Mouse (Mus musculus): ENCODE results near the gene Pigf. TPM values are rescaled to one million over a fixed set of nuclear protein-coding genes. Genes with fewer than 3 reads are reported as not detected.

The Pigf gene
- polyA plus RNA-seq, 1 experiment from 2014 or later, result 15.4 TPM

- no peak within 1 kb of the TSS for H3K4me3 ChIP-seq
- ATAC-seq (replicated peaks; ENCODE audit: insufficient number of reproducible peaks, insufficient read depth, low FRiP score, low read depth), result no peak
- no peak within 1 kb of the TSS; the same call in 1 of the 2 replicates for H3K27ac ChIP-seq
- H3K27me3 ChIP-seq, result no peaks in the 10 kb centered on the region
- H3K9ac ChIP-seq, result no peak within 1 kb of the TSS
- H3K9me3 ChIP-seq (replicated peaks), result no peaks in the 10 kb centered on the region
- H3K4me1 ChIP-seq (replicated peaks), result no peaks in the 10 kb centered on the region
- no peak within 1 kb of the TSS for H3K4me2 ChIP-seq
- no peaks in the 10 kb centered on the region for H3K36me3 ChIP-seq
- 81% methylated on average over 28 of the region's 28 CpGs for WGBS
Observed at GRCm38 (mm10) chr17:86947840-86948796, 77.1 kb downstream of the Pigf start, which contains the start of gene Atp6v1e2. TSS of gene Atp6v1e2 (minus strand) at chr17:86947897.

Other genes starting within 250 kb of the Pigf start
- not detected in 2 replicates for gene Tmem247, start 108.1 kb downstream of the Pigf start, polyA plus RNA-seq (2015; fragmentation: Nextera tagmentation; extraction: Ambion mirVana)
- 0.13 TPM in 1 of 2 replicates, not detected in the other for gene Atp6v1e2, start 77.5 kb downstream of the Pigf start, polyA plus RNA-seq (2015; fragmentation: Nextera tagmentation; extraction: Ambion mirVana)
- 19.8 and 20.9 TPM in 2 replicates for gene Rhoq, start 62.3 kb downstream of the Pigf start, polyA plus RNA-seq (2015; fragmentation: Nextera tagmentation; extraction: Ambion mirVana)
- gene Cript, start 144 bp upstream of the Pigf start, polyA plus RNA-seq (2015; fragmentation: Nextera tagmentation; extraction: Ambion mirVana), result 101 and 109 TPM in 2 replicates
- gene Socs5, start 82.3 kb upstream of the Pigf start, polyA plus RNA-seq (2015; fragmentation: Nextera tagmentation; extraction: Ambion mirVana), result 10.5 and 12.2 TPM in 2 replicates
- 77.6 and 88.6 TPM in 2 replicates for gene Mcfd2, start 240.5 kb upstream of the Pigf start, polyA plus RNA-seq (2015; fragmentation: Nextera tagmentation; extraction: Ambion mirVana)